Mouse (Mus musculus): ENCODE data around the gene Btbd35f30. TPM values are rescaled to one million over a fixed set of nuclear protein-coding genes. Genes with fewer than 3 reads are reported as not detected.
"Not testable (repeated sequence)": the region's sequence is repeated elsewhere in the genome, so short reads cannot be mapped to it uniquely, and the experiment has no call there.

Gene Btbd35f30
- polyA plus RNA-seq (2017; shearing (Covaris generic)) = not detected

DNA sequence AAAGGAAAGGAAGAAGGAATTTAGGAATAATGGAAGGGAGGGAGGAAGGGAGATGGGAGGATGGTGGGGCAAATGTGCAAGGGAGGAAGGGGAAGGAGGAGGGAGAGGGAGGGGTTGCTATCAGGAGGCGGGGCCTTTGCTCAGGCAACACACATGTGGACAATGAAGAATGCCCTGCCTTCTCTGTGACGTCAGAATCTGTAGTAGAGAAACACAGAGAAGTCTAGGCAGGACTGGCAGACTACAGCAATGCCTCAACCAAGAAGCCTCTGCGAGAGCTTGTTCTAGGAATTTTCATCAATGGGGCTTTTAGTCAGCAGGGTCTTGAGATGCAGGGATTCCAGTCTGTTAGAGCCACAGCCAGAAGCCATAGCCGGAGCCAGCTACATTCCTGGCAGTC is at the start of gene Btbd35f30:
Btbd35f30 (plus strand) TSS at position 301 of the 400 bp plus-strand sequence.
- not testable (repeated sequence) for ATAC-seq

DNA sequence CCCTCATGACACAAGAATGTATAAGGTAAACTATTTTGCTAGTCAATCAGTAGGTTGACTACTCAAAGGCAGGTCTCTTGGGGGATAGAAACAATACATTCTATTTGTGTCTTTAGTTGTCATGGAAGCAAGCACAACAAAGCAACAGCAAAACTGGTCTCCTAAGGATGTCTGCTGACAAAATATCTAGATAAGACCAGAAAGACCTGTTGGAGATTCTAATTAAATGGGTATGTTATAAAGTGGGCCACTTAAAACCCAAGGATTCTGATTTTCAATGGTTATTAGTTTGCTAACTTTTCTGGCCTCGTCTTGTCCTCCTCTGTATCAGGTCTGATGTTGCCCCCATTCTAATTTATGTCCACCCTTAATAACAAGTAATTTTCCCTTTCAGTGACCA is 47.0 kb downstream of the Btbd35f30 start, which contains the start of gene Gm21789:
Gm21789 (plus strand) TSS at position 301 of the 400 bp plus-strand sequence.
- ATAC-seq = not testable (repeated sequence)

Other genes with a start within 250 kb of the Btbd35f30 start
- gene Gm5926, start 243.9 kb upstream of the Btbd35f30 start, polyA plus RNA-seq (2017; shearing (Covaris generic)) = not detected
- not detected for gene Btbd35f21, start 168.5 kb upstream of the Btbd35f30 start, polyA plus RNA-seq (2017; shearing (Covaris generic))
- gene Gm21789, start 47.1 kb downstream of the Btbd35f30 start, polyA plus RNA-seq (2017; shearing (Covaris generic)) = not detected
- not detected for gene Btbd35f5, start 79.3 kb downstream of the Btbd35f30 start, polyA plus RNA-seq (2017; shearing (Covaris generic))